Mouse (Mus musculus) midbrain, embryonic 11.5 days (tissue): ENCODE measurements around the gene Adgrb3. TPM values are rescaled to one million over a fixed set of nuclear protein-coding genes. Genes with fewer than 3 reads are reported as not detected.

Experiments used
- ATAC-seq: fragments of 200-750 bp; cut with Nextera tagmentation; 2 replicates; pipeline ENCODE4 v1.8.0; 2017; ENCODE audit warnings: moderate TSS enrichment, moderate library complexity; ENCODE audit not compliant: low FRiP score
- DNase-seq: peaks from one replicate; pipeline ENCODE4 v3.0.0; 2015; ENCODE audit warnings: low spot score; ENCODE audit errors: missing footprints
- H3K27ac ChIP-seq: fragments of 300-500 bp; sonication (generic); 2 replicates; pipeline ENCODE4 v1.5.1; 2014; ENCODE audit warnings: low read depth, low read length
- H3K27me3 ChIP-seq: fragments of 300-500 bp; sonication (generic); 2 replicates; pipeline ENCODE4 v1.6.1; 2014; ENCODE audit warnings: mild to moderate bottlenecking, low read length, moderate library complexity, mixed read lengths; ENCODE audit not compliant: control insufficient read depth, insufficient read depth
- H3K36me3 ChIP-seq: fragments of 300-500 bp; sonication (generic); 2 replicates; pipeline ENCODE4 v1.6.1; 2014; ENCODE audit warnings: mild to moderate bottlenecking, low read length, moderate library complexity, mixed read lengths; ENCODE audit not compliant: control insufficient read depth, insufficient read depth
- H3K4me1 ChIP-seq: fragments of 300-500 bp; sonication (generic); 2 replicates; pipeline ENCODE4 v1.6.1; 2014; ENCODE audit warnings: low read length; ENCODE audit not compliant: control insufficient read depth, insufficient read depth
- H3K4me2 ChIP-seq: fragments of 300-500 bp; sonication (generic); 2 replicates; pipeline ENCODE4 v1.6.1; 2014; ENCODE audit warnings: mild to moderate bottlenecking, moderate library complexity
- H3K4me3 ChIP-seq: fragments of 300-500 bp; sonication (generic); 2 replicates; pipeline ENCODE4 v1.5.1; 2014; ENCODE audit warnings: low read depth, low read length
- H3K9ac ChIP-seq: fragments of 300-500 bp; sonication (generic); 2 replicates; pipeline ENCODE4 v1.6.1; 2014; ENCODE audit warnings: low read length
- H3K9me3 ChIP-seq: fragments of 300-500 bp; sonication (generic); 2 replicates; pipeline ENCODE4 v1.6.1; 2016; ENCODE audit warnings: low read length; ENCODE audit not compliant: control insufficient read depth
- WGBS: fragments of 180-500 bp; shearing (Covaris S2); extraction: QIAGEN DNeasy Blood & Tissue Kit; methylation state at CpG from one replicate; pipeline ENCODE4 v1.1.7; 2014; 5-methylcytosine and 5-hydroxymethylcytosine counted together
- polyA plus RNA-seq: library from polyadenylated mRNA; unstranded; fragments of >200 nt; fragmentation: Nextera tagmentation; extraction: Ambion mirVana; gene quantifications from 2 replicates; pipeline ENCODE4 v1.2.1, GENCODE M21; 2014

Gene Adgrb3
- polyA plus RNA-seq, 1 experiment from 2014 or later: 11.5 TPM

GRCm38 (mm10) chr1:25178347-25179130, 651.0 kb downstream of the Adgrb3 start:
- Histone ChIP-seq H3K27ac (no peak overlapping the region), H3K9me3 (no peaks in the 10 kb centered on the region)

GRCm38 (mm10) chr1:25167120-25167519, 662.4 kb downstream of the Adgrb3 start:
- Histone ChIP-seq H3K4me2 (no peak overlapping the region), H3K27ac (no peak overlapping the region), H3K4me1 (no peaks in the 10 kb centered on the region), H3K27me3 (no peaks in the 10 kb centered on the region), H3K4me3 (no peak overlapping the region), H3K9me3 (no peaks in the 10 kb centered on the region), H3K36me3 (no peaks in the 10 kb centered on the region), H3K9ac (no peak overlapping the region)
- DNase-seq (no peak), ATAC-seq (no peak)
- WGBS: 96% methylated on average over 5 of the region's 5 CpGs

More at GRCm38 (mm10) chr1:25178347-25179130, 651.0 kb downstream of the Adgrb3 start:
- peak; percentile 73 for ATAC-seq
- Histone ChIP-seq H3K4me1 (peaks cover 21% of the 10 kb centered on the region), H3K4me2 (peak overlapping the region; percentile 1), H3K9ac (0 out of 2 replicates have a peak overlapping the region, but pooled peaks have one; percentile 12), H3K27me3 (no peaks in the 10 kb centered on the region), H3K4me3 (no peak overlapping the region), H3K36me3 (no peaks in the 10 kb centered on the region)
- WGBS: 25% methylated on average over 21 of the region's 21 CpGs
- peak; percentile 91 for DNase-seq

GRCm38 (mm10) chr1:25166036-25166796, 663.3 kb downstream of the Adgrb3 start:
- Histone ChIP-seq H3K4me1 (no peaks in the 10 kb centered on the region), H3K27me3 (no peaks in the 10 kb centered on the region), H3K4me2 (no peak overlapping the region), H3K36me3 (no peaks in the 10 kb centered on the region), H3K9ac (no peak overlapping the region), H3K9me3 (no peaks in the 10 kb centered on the region), H3K27ac (no peak overlapping the region), H3K4me3 (no peak overlapping the region)
- ATAC-seq: no peak
- 58% methylated on average over 11 of the region's 11 CpGs for WGBS
- no peak for DNase-seq

GRCm38 (mm10) chr1:25163561-25163960, 665.9 kb downstream of the Adgrb3 start:
- Histone ChIP-seq H3K27me3 (no peaks in the 10 kb centered on the region), H3K4me1 (no peaks in the 10 kb centered on the region), H3K4me2 (no peak overlapping the region), H3K36me3 (no peaks in the 10 kb centered on the region), H3K4me3 (no peak overlapping the region), H3K27ac (no peak overlapping the region), H3K9me3 (no peaks in the 10 kb centered on the region), H3K9ac (no peak overlapping the region)
- no peak for DNase-seq
- WGBS: 85% methylated on average over 6 of the region's 6 CpGs
- ATAC-seq: no peak

GRCm38 (mm10) chr1:25146206-25146605, 683.3 kb downstream of the Adgrb3 start:
- Histone ChIP-seq H3K4me1 (no peaks in the 10 kb centered on the region), H3K4me2 (no peak overlapping the region), H3K9me3 (no peaks in the 10 kb centered on the region), H3K9ac (no peak overlapping the region), H3K36me3 (no peaks in the 10 kb centered on the region), H3K27ac (no peak overlapping the region), H3K27me3 (no peaks in the 10 kb centered on the region), H3K4me3 (no peak overlapping the region)
- DNase-seq (no peak), ATAC-seq (no peak)
- 83% methylated on average over 3 of the region's 3 CpGs for WGBS

GRCm38 (mm10) chr1:25132150-25132824, 697.2 kb downstream of the Adgrb3 start:
- Histone ChIP-seq H3K4me2 (no peak overlapping the region), H3K9me3 (no peaks in the 10 kb centered on the region), H3K4me3 (no peak overlapping the region), H3K4me1 (no peaks in the 10 kb centered on the region), H3K27ac (no peak overlapping the region), H3K36me3 (no peaks in the 10 kb centered on the region), H3K27me3 (no peaks in the 10 kb centered on the region), H3K9ac (no peak overlapping the region)
- DNase-seq: peak; percentile 64
- ATAC-seq: no peak
- WGBS: 57% methylated on average over 4 of the region's 4 CpGs

- H3K4me3 ChIP-seq: no peak overlapping the region
- no peaks in the 10 kb centered on the region for H3K36me3 ChIP-seq
- WGBS: 88% methylated on average over 11 of the region's 11 CpGs
- ATAC-seq: no peak
- no peaks in the 10 kb centered on the region for H3K9me3 ChIP-seq
- H3K27me3 ChIP-seq: no peaks in the 10 kb centered on the region
- DNase-seq: peak; percentile 78
- H3K9ac ChIP-seq: no peak overlapping the region
- H3K27ac ChIP-seq: no peak overlapping the region
- no peaks in the 10 kb centered on the region for H3K4me1 ChIP-seq
- H3K4me2 ChIP-seq: no peak overlapping the region
These were observed 714.0 kb downstream of the Adgrb3 start for GRCm38 (mm10) chr1:25115512-25115911.

- Histone ChIP-seq H3K4me1 (peaks cover 6% of the 10 kb centered on the region; the same call in 1 of the 2 replicates), H3K27me3 (no peaks in the 10 kb centered on the region), H3K4me3 (no peak overlapping the region), H3K4me2 (no peak overlapping the region), H3K9me3 (no peaks in the 10 kb centered on the region), H3K9ac (no peak overlapping the region), H3K36me3 (no peaks in the 10 kb centered on the region), H3K27ac (peak overlapping the region; percentile 44; the same call in 1 of the 2 replicates)
- WGBS: 35% methylated on average over 3 of the region's 3 CpGs
- DNase-seq (no peak), ATAC-seq (peak; percentile 76)
These were observed 721.9 kb downstream of the Adgrb3 start for GRCm38 (mm10) chr1:25107500-25108101.
